Mouse (Mus musculus): ENCODE data around the gene St5.

Gene St5

GRCm38 (mm10) chr7:109609565-109610345 is 93.7 kb downstream of the St5 start:
- DNase-seq (ENCODE audit: low spot score): no peak

- no peak for DNase-seq (ENCODE audit: low spot score)
These were observed 94.6 kb downstream of the St5 start for GRCm38 (mm10) chr7:109608831-109609230.

- no peak for DNase-seq (ENCODE audit: low spot score)
These were observed 96.3 kb downstream of the St5 start for GRCm38 (mm10) chr7:109606994-109607610.

- no peak for DNase-seq (ENCODE audit: low spot score)
These were observed 100.8 kb downstream of the St5 start for GRCm38 (mm10) chr7:109602562-109602961.

- no peak for DNase-seq (ENCODE audit: low spot score)
These were observed 101.4 kb downstream of the St5 start for GRCm38 (mm10) chr7:109602022-109602421.

- DNase-seq (ENCODE audit: low spot score): no peak
These were observed 102.7 kb downstream of the St5 start for GRCm38 (mm10) chr7:109600702-109601101.

- no peak for DNase-seq (ENCODE audit: low spot score)
These were observed 103.4 kb downstream of the St5 start for GRCm38 (mm10) chr7:109599998-109600397.

- no peak for DNase-seq (ENCODE audit: low spot score)
These were observed 108.4 kb downstream of the St5 start for GRCm38 (mm10) chr7:109594845-109595531.

- no peak for DNase-seq (ENCODE audit: low spot score)
These were observed 109.4 kb downstream of the St5 start for GRCm38 (mm10) chr7:109593992-109594391.

GRCm38 (mm10) chr7:109592184-109592583 is 111.2 kb downstream of the St5 start:
- DNase-seq (ENCODE audit: low spot score): no peak

GRCm38 (mm10) chr7:109590576-109590975 is 112.8 kb downstream of the St5 start:
- DNase-seq (ENCODE audit: low spot score): peak; percentile 59

GRCm38 (mm10) chr7:109588990-109589389 is 114.4 kb downstream of the St5 start:
- DNase-seq (ENCODE audit: low spot score): no peak

- no peak for DNase-seq (ENCODE audit: low spot score)
These were observed 115.3 kb downstream of the St5 start for GRCm38 (mm10) chr7:109588145-109588544.

GRCm38 (mm10) chr7:109584467-109584866 is 118.9 kb downstream of the St5 start:
- no peak for DNase-seq (ENCODE audit: low spot score)

GRCm38 (mm10) chr7:109580489-109580888 is 122.9 kb downstream of the St5 start:
- DNase-seq (ENCODE audit: low spot score): no peak

- no peak for DNase-seq (ENCODE audit: low spot score)
These were observed 123.7 kb downstream of the St5 start for GRCm38 (mm10) chr7:109579585-109580307.

- DNase-seq (ENCODE audit: low spot score): no peak
These were observed 124.4 kb downstream of the St5 start for GRCm38 (mm10) chr7:109578880-109579584.

- no peak for DNase-seq (ENCODE audit: low spot score)
These were observed 126.8 kb downstream of the St5 start for GRCm38 (mm10) chr7:109576321-109577314.

- no peak for DNase-seq (ENCODE audit: low spot score)
These were observed 129.2 kb downstream of the St5 start for GRCm38 (mm10) chr7:109574166-109574565.

- DNase-seq (ENCODE audit: low spot score): no peak
These were observed 135.0 kb downstream of the St5 start for GRCm38 (mm10) chr7:109568391-109568892.

Data from ovary, postnatal 36 days (tissue).